Mouse (Mus musculus) right cerebral cortex, postnatal 36 days (tissue): ENCODE measurements around the gene Sema4d.

Source experiments
- DNase-seq, 2 experiments: peaks; one replicate each; pipeline ENCODE4 v3.0.0; 2022; ENCODE audit warnings: low spot score in 2 of 2, mixed read lengths in 1 of 2

Sema4d gene

GRCm38 (mm10) chr13:51753802-51754444, 39.6 kb downstream of the Sema4d start:
- DNase-seq: no peak

- DNase-seq: no peak
These were observed 40.4 kb downstream of the Sema4d start for GRCm38 (mm10) chr13:51753168-51753465.

- peak in 1 of 2 experiments; percentile 63 for DNase-seq
These were observed 41.0 kb downstream of the Sema4d start for GRCm38 (mm10) chr13:51752346-51753167.

- DNase-seq: no peak
These were observed 43.8 kb downstream of the Sema4d start for GRCm38 (mm10) chr13:51749578-51750345.

- DNase-seq: no peak
These were observed 45.5 kb downstream of the Sema4d start for GRCm38 (mm10) chr13:51748009-51748552.

- no peak for DNase-seq
These were observed 46.5 kb downstream of the Sema4d start for GRCm38 (mm10) chr13:51747069-51747468.

GRCm38 (mm10) chr13:51745862-51746261, 47.7 kb downstream of the Sema4d start:
- DNase-seq: no peak

- DNase-seq: no peak
These were observed 49.7 kb downstream of the Sema4d start for GRCm38 (mm10) chr13:51743855-51744254.

GRCm38 (mm10) chr13:51742551-51743052, 50.9 kb downstream of the Sema4d start:
- DNase-seq: no peak

- DNase-seq: no peak
These were observed 52.8 kb downstream of the Sema4d start for GRCm38 (mm10) chr13:51740776-51741175.

GRCm38 (mm10) chr13:51739713-51740112, 53.8 kb downstream of the Sema4d start:
- no peak for DNase-seq

- no peak for DNase-seq
These were observed 54.9 kb downstream of the Sema4d start for GRCm38 (mm10) chr13:51738531-51739117.

GRCm38 (mm10) chr13:51737949-51738513, 55.5 kb downstream of the Sema4d start:
- no peak for DNase-seq

GRCm38 (mm10) chr13:51737033-51737948, 56.3 kb downstream of the Sema4d start:
- DNase-seq: no peak

- no peak for DNase-seq
These were observed 57.3 kb downstream of the Sema4d start for GRCm38 (mm10) chr13:51736007-51736911.

- no peak for DNase-seq
These were observed 59.0 kb downstream of the Sema4d start for GRCm38 (mm10) chr13:51734556-51734955.

- DNase-seq: no peak
These were observed 61.4 kb downstream of the Sema4d start for GRCm38 (mm10) chr13:51732097-51732664.

GRCm38 (mm10) chr13:51731474-51731873, 62.1 kb downstream of the Sema4d start:
- no peak for DNase-seq

- DNase-seq: no peak
These were observed 63.6 kb downstream of the Sema4d start for GRCm38 (mm10) chr13:51729887-51730361.
